Mouse (Mus musculus) myocyte (in vitro differentiated cells): Measurements from ENCODE around the gene Cdr2.

Experiments
- POLR2A ChIP-seq: IDR thresholded peaks from one replicate; pipeline ENCODE4 v1.6.1; 2011; ENCODE audit warnings: low read depth, mild to moderate bottlenecking, control low read depth, moderate library complexity; ENCODE audit not compliant: insufficient read length
- TCF12 ChIP-seq: IDR thresholded peaks from one replicate; pipeline ENCODE4 v1.6.1; 2011; ENCODE audit warnings: mild to moderate bottlenecking, control low read depth; ENCODE audit not compliant: poor library complexity, insufficient read depth, severe bottlenecking

GRCm38 (mm10) chr7:120960116-120960515 is 22.0 kb downstream of the Cdr2 start:
- TF ChIP-seq TCF12 (no peak), POLR2A (no peak)
